Mouse (Mus musculus) frontal cortex, postnatal 14 days (tissue): Measurements from ENCODE around the gene Cd274.

ENCODE experiments used
- DNase-seq, 2 experiments: peaks; one replicate each; pipeline ENCODE4 v3.0.0; 2022; ENCODE audit warnings: low spot score in 2 of 2

The Cd274 gene

GRCm38 (mm10) chr19:29364076-29364475 is 3.2 kb upstream of the Cd274 start:
- DNase-seq, result no peak

- no peak for DNase-seq
Observed at GRCm38 (mm10) chr19:29365105-29365504, 2.1 kb upstream of the Cd274 start.

- DNase-seq, result no peak
Observed at GRCm38 (mm10) chr19:29366226-29366968, 858 bp upstream of the Cd274 start.

GRCm38 (mm10) chr19:29368041-29368440 is 786 bp downstream of the Cd274 start:
- no peak for DNase-seq

- DNase-seq, result no peak
Observed at GRCm38 (mm10) chr19:29368671-29369309, 1.5 kb downstream of the Cd274 start.

GRCm38 (mm10) chr19:29370112-29370511 is 2.9 kb downstream of the Cd274 start:
- DNase-seq, result no peak

- no peak for DNase-seq
Observed at GRCm38 (mm10) chr19:29370545-29371283, 3.5 kb downstream of the Cd274 start.

- DNase-seq, result no peak
Observed at GRCm38 (mm10) chr19:29371284-29372081, 4.2 kb downstream of the Cd274 start.

GRCm38 (mm10) chr19:29372138-29372537 is 4.9 kb downstream of the Cd274 start:
- no peak for DNase-seq

GRCm38 (mm10) chr19:29372621-29373020 is 5.4 kb downstream of the Cd274 start:
- DNase-seq, result no peak

GRCm38 (mm10) chr19:29373438-29373837 is 6.2 kb downstream of the Cd274 start:
- no peak for DNase-seq

- DNase-seq, result no peak
Observed at GRCm38 (mm10) chr19:29374947-29375346, 7.7 kb downstream of the Cd274 start.

GRCm38 (mm10) chr19:29376382-29376781 is 9.1 kb downstream of the Cd274 start:
- no peak for DNase-seq

- no peak for DNase-seq
Observed at GRCm38 (mm10) chr19:29379839-29380603, 12.8 kb downstream of the Cd274 start.

GRCm38 (mm10) chr19:29383368-29383767 is 16.1 kb downstream of the Cd274 start:
- DNase-seq, result no peak

GRCm38 (mm10) chr19:29384412-29384811 is 17.2 kb downstream of the Cd274 start:
- no peak for DNase-seq

- no peak for DNase-seq
Observed at GRCm38 (mm10) chr19:29384994-29385393, 17.7 kb downstream of the Cd274 start.

GRCm38 (mm10) chr19:29385822-29386221 is 18.6 kb downstream of the Cd274 start:
- DNase-seq, result no peak

GRCm38 (mm10) chr19:29388818-29389217 is 21.6 kb downstream of the Cd274 start:
- DNase-seq, result no peak

- DNase-seq, result no peak
Observed at GRCm38 (mm10) chr19:29390483-29390882, 23.2 kb downstream of the Cd274 start.

GRCm38 (mm10) chr19:29391279-29391678 is 24.0 kb downstream of the Cd274 start:
- no peak for DNase-seq
